Comparison of ENCODE assay signal across 8 mouse cellular contexts in the genomic region with DNA sequence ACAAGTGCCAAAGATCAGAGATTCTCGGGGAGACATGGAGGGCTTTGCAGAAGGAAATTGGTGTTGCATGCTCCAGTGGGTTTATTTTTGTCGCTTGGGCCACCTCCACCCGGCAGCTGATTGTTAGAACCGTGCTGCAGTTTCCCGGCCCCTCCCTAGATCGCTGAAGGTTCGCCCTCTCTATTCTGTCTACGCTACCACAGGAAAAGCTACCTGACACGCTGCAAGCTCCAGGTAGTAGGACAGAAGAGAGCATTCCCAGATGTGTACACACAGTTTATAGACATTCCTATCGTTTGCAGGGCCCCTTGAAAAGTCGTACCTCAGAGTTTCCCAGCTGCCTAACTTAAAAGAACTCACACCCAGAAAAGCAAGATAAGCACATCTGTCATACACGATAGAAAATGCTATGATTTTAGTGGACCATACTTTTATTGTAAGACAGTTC. TPM values are rescaled to one million over a fixed set of nuclear protein-coding genes. Genes with fewer than 3 reads are reported as not detected.
DNase-seq lines count a peak whose midpoint lies in the region; ATAC-seq and TF ChIP-seq lines count a peak whose summit lies in the region.

No protein-coding gene starts in this region.

- TF ChIP-seq CTCF in forebrain, postnatal 0 days (IDR thresholded peaks at IDR 0.05; ENCODE audit: low read depth): no peak

- peak overlapping the region; percentile 89 for H3K4me3 ChIP-seq in heart, embryonic 13.5 days
- peak overlapping the region; percentile 62 for H3K4me3 ChIP-seq in forebrain, postnatal 0 days (ENCODE audit: low read depth, low read length)
- peak overlapping the region; percentile 91 for H3K4me3 ChIP-seq in lung, embryonic 15.5 days
- H3K4me3 ChIP-seq in stomach, embryonic 15.5 days (replicated peaks): peak overlapping the region; percentile 99

- H3K27ac ChIP-seq in heart, embryonic 13.5 days (replicated peaks): peak overlapping the region; percentile 98
- H3K27ac ChIP-seq in forebrain, postnatal 0 days (ENCODE audit: low read depth, low read length): peak overlapping the region; percentile 96
- peak overlapping the region; percentile 96 for H3K27ac ChIP-seq in lung, embryonic 15.5 days
- peak overlapping the region; percentile 94 for H3K27ac ChIP-seq in stomach, embryonic 15.5 days

- H3K27me3 ChIP-seq in heart, embryonic 13.5 days (replicated peaks): no peaks in the 10 kb centered on the region
- no peaks in the 10 kb centered on the region for H3K27me3 ChIP-seq in forebrain, postnatal 0 days (ENCODE audit: insufficient read depth, low read length)
- H3K27me3 ChIP-seq in lung, embryonic 15.5 days: no peaks in the 10 kb centered on the region
- no peaks in the 10 kb centered on the region for H3K27me3 ChIP-seq in stomach, embryonic 15.5 days (replicated peaks)

- intact Hi-C loops in heart, postnatal 14 days (cut with DNase I): loop anchor here (2.0 to 5.0 kb wide), 3 partner anchors 47 to 192 kb away; partner anchors contain the start of gene Mov10

- peak overlapping the region; percentile 83 for H3K4me2 ChIP-seq in heart, embryonic 13.5 days
- peak overlapping the region; percentile 69 for H3K4me2 ChIP-seq in forebrain, postnatal 0 days (ENCODE audit: low read depth)
- H3K4me2 ChIP-seq in lung, embryonic 15.5 days: peak overlapping the region; percentile 72
- peak overlapping the region; percentile 72 for H3K4me2 ChIP-seq in stomach, embryonic 15.5 days

- no peak for DNase-seq in heart, postnatal 14 days
- peak; percentile 27 for DNase-seq in Muller cell, postnatal 12 days (ENCODE audit: inconsistent ontology term)
- DNase-seq in forebrain, postnatal 0 days: no peak
- no peak for DNase-seq in adrenal gland, postnatal 25 days
- no peak for DNase-seq in cerebellum, adult 9-10 months

- WGBS in heart, embryonic 13.5 days: under 1% methylated on average over 12 of the region's 12 CpGs
- WGBS in forebrain, postnatal 0 days: under 1% methylated on average over 12 of the region's 12 CpGs
- under 1% methylated on average over 12 of the region's 12 CpGs for WGBS in lung, embryonic 15.5 days
- WGBS in stomach, embryonic 15.5 days: under 1% methylated on average over 12 of the region's 12 CpGs

- no peak for ATAC-seq in heart, embryonic 13.5 days (ENCODE audit: extremely low read depth, insufficient number of reproducible peaks, low FRiP score, low TSS enrichment)
- peak; percentile 14 for ATAC-seq in forebrain, postnatal 0 days
- no peak for ATAC-seq in lung, embryonic 15.5 days (ENCODE audit: borderline replicate concordance, extremely low read depth, low FRiP score, low TSS enrichment)
- peak; percentile 42; the same call in 1 of the 2 replicates for ATAC-seq in stomach, embryonic 15.5 days (ENCODE audit: insufficient read depth, low FRiP score, low read depth)

- H3K36me3 ChIP-seq in heart, embryonic 13.5 days: peaks cover 17% of the 10 kb centered on the region
- peaks cover 7% of the 10 kb centered on the region; the same call in 1 of the 2 replicates for H3K36me3 ChIP-seq in forebrain, postnatal 0 days (ENCODE audit: insufficient read depth)
- peaks cover 8% of the 10 kb centered on the region; the same call in 1 of the 2 replicates for H3K36me3 ChIP-seq in lung, embryonic 15.5 days
- no peaks in the 10 kb centered on the region for H3K36me3 ChIP-seq in stomach, embryonic 15.5 days

- H3K9ac ChIP-seq in heart, embryonic 13.5 days: peak overlapping the region; percentile 95
- H3K9ac ChIP-seq in forebrain, postnatal 0 days: peak overlapping the region; percentile 97
- H3K9ac ChIP-seq in lung, embryonic 15.5 days: peak overlapping the region; percentile 95
- peak overlapping the region; percentile 99 for H3K9ac ChIP-seq in stomach, embryonic 15.5 days

- no peaks in the 10 kb centered on the region for H3K9me3 ChIP-seq in heart, embryonic 13.5 days
- no peaks in the 10 kb centered on the region for H3K9me3 ChIP-seq in forebrain, postnatal 0 days (ENCODE audit: low read length)
- no peaks in the 10 kb centered on the region for H3K9me3 ChIP-seq in lung, embryonic 15.5 days
- H3K9me3 ChIP-seq in stomach, embryonic 15.5 days: no peaks in the 10 kb centered on the region

- H3K4me1 ChIP-seq in heart, embryonic 13.5 days: peaks cover 39% of the 10 kb centered on the region
- H3K4me1 ChIP-seq in forebrain, postnatal 0 days (ENCODE audit: insufficient read depth): peaks cover 26% of the 10 kb centered on the region; the same call in 1 of the 2 replicates
- peaks cover 34% of the 10 kb centered on the region for H3K4me1 ChIP-seq in lung, embryonic 15.5 days
- H3K4me1 ChIP-seq in stomach, embryonic 15.5 days: peaks cover 11% of the 10 kb centered on the region

RNA-seq across cellular contexts. Expression of gene Capza1, which starts 1.1 kb away (rescaled TPM):
- polyA plus RNA-seq in heart, embryonic 13.5 days (2015; fragmentation: Nextera tagmentation; extraction: Ambion mirVana): 158 and 174 TPM in 2 replicates
- total RNA-seq in heart, postnatal 14 days (2021): 10 to 100 TPM; 55.1 to 57.6 TPM
- 119 and 123 TPM in 2 replicates for total RNA-seq in forebrain, postnatal 0 days (2014; rRNA removed)
- 85.5 and 92.4 TPM in 2 replicates for polyA plus RNA-seq in forebrain, postnatal 0 days (2015; fragmentation: Nextera tagmentation; extraction: Ambion mirVana)
- polyA plus RNA-seq in lung, embryonic 15.5 days (2015; fragmentation: Nextera tagmentation; extraction: Ambion mirVana): 209 and 222 TPM in 2 replicates
- 178 and 186 TPM in 2 replicates for polyA plus RNA-seq in stomach, embryonic 15.5 days (2015; fragmentation: Nextera tagmentation; extraction: Ambion mirVana)
- 76.3 and 80.5 TPM in 2 replicates for total RNA-seq in adrenal gland, postnatal 25 days (2021)

RNA-seq across cellular contexts. Expression of gene St7l, which starts 1.6 kb away (rescaled TPM):
- 23.2 and 27.8 TPM in 2 replicates for polyA plus RNA-seq in heart, embryonic 13.5 days (2015; fragmentation: Nextera tagmentation; extraction: Ambion mirVana)
- 10 to 100 TPM; 25.3 to 25.9 TPM for total RNA-seq in heart, postnatal 14 days (2021)
- 41.5 and 46.5 TPM in 2 replicates for total RNA-seq in forebrain, postnatal 0 days (2014; rRNA removed)
- 31.2 and 35.4 TPM in 2 replicates for polyA plus RNA-seq in forebrain, postnatal 0 days (2015; fragmentation: Nextera tagmentation; extraction: Ambion mirVana)
- 34.3 and 35.8 TPM in 2 replicates for polyA plus RNA-seq in lung, embryonic 15.5 days (2015; fragmentation: Nextera tagmentation; extraction: Ambion mirVana)
- polyA plus RNA-seq in stomach, embryonic 15.5 days (2015; fragmentation: Nextera tagmentation; extraction: Ambion mirVana): 34.4 and 37.5 TPM in 2 replicates
- total RNA-seq in adrenal gland, postnatal 25 days (2021): 49.2 and 55.8 TPM in 2 replicates

RNA-seq across cellular contexts. Expression of gene Mov10, which starts 47.0 kb away (rescaled TPM):
- polyA plus RNA-seq in heart, embryonic 13.5 days (2015; fragmentation: Nextera tagmentation; extraction: Ambion mirVana): 37.1 and 47.6 TPM in 2 replicates
- total RNA-seq in heart, postnatal 14 days (2021): 1 to 10 TPM; 7.4 to 7.9 TPM
- total RNA-seq in forebrain, postnatal 0 days (2014; rRNA removed): 3.9 and 7.7 TPM in 2 replicates
- polyA plus RNA-seq in forebrain, postnatal 0 days (2015; fragmentation: Nextera tagmentation; extraction: Ambion mirVana): 3.9 and 4.6 TPM in 2 replicates
- 62.1 and 65.0 TPM in 2 replicates for polyA plus RNA-seq in lung, embryonic 15.5 days (2015; fragmentation: Nextera tagmentation; extraction: Ambion mirVana)
- 86.1 and 95.2 TPM in 2 replicates for polyA plus RNA-seq in stomach, embryonic 15.5 days (2015; fragmentation: Nextera tagmentation; extraction: Ambion mirVana)
- total RNA-seq in adrenal gland, postnatal 25 days (2021): 27.2 and 33.0 TPM in 2 replicates

Comparison
In these comparisons a context has a peak if more than half of its experiments do, and no peak if none do; other contexts are left out.
1. ATAC-seq: peak in forebrain, postnatal 0 days (single experiment) and stomach, embryonic 15.5 days (single experiment); none in heart, embryonic 13.5 days (single experiment) and lung, embryonic 15.5 days (single experiment).
2. Peak in every context shown above with its lines, with median percentiles within 50 percentile points of each other: H3K27ac ChIP-seq, H3K4me2 ChIP-seq, H3K4me3 ChIP-seq and H3K9ac ChIP-seq.